Mouse (Mus musculus): Measurements from ENCODE around the gene N4bp2l2.

DNA sequence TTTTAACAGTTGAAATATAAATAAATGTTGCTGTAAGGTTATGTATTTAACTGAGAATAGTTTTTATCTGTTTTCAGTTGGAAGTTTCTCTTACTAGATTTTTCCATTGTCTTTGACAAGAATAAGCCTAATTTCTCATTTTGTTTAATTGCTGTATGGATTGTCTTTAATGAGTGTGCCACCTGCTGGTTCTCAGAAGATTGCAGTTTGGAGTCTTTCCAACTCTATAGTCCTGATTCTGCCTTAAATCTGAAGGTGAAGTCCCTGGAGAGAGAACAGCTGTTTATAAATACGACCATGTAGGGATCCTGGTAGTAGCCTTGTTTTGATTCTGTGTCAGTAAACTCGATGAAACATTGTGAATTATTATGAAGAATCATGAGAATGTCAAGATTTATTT is 36.7 kb upstream of the N4bp2l2 start:
- TF ChIP-seq CTCF (IDR thresholded peaks at IDR 0.05; ENCODE audit: borderline replicate concordance, insufficient read depth, low read depth, low read length) (no peak), POLR2A (IDR thresholded peaks at IDR 0.05; ENCODE audit: borderline replicate concordance, insufficient read depth, low read length) (no peak)

Data from cerebellum, adult 2 months (tissue).